Mouse (Mus musculus) MN1 (cell line): ENCODE measurements around the gene Cebpb.
"Not testable (repeated sequence)": the region's sequence is repeated elsewhere in the genome, so short reads cannot be mapped to it uniquely, and the experiment has no call there.

Source experiments
- DNase-seq: peaks from one replicate; pipeline ENCODE4 v3.0.0-alpha.2; 2016; ENCODE audit warnings: low spot score

Gene Cebpb

DNA sequence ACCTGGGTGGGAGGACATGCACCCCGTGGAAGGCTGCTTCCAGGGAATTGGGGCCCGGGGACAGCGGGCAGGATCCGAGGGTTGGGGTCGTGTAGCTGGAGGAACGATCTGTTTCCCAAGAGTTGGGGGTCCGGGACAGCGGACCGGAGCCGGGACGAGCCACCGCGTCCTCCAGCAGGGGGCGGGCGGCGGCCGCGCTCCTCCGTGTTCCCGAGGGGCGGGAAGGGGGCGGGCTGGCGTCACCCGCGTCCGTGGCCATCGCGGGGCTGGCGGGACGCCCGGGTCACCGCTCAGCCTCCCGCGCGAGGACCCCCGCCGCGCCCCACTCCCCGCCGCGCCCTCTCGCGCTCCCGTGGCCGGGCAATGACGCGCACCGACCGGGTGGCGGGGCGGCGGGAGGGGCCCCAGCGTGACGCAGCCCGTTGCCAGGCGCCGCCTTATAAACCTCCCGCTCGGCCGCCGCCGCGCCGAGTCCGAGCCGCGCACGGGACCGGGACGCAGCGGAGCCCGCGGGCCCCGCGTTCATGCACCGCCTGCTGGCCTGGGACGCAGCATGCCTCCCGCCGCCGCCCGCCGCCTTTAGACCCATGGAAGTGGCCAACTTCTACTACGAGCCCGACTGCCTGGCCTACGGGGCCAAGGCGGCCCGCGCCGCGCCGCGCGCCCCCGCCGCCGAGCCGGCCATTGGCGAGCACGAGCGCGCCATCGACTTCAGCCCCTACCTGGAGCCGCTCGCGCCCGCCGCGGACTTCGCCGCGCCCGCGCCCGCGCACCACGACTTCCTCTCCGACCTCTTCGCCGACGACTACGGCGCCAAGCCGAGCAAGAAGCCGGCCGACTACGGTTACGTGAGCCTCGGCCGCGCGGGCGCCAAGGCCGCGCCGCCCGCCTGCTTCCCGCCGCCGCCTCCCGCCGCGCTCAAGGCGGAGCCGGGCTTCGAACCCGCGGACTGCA lies at the start of gene Cebpb:
TSS of gene Cebpb (plus strand) at position 418 of the 954 bp plus-strand sequence.
- peak; percentile 85 for DNase-seq

DNA sequence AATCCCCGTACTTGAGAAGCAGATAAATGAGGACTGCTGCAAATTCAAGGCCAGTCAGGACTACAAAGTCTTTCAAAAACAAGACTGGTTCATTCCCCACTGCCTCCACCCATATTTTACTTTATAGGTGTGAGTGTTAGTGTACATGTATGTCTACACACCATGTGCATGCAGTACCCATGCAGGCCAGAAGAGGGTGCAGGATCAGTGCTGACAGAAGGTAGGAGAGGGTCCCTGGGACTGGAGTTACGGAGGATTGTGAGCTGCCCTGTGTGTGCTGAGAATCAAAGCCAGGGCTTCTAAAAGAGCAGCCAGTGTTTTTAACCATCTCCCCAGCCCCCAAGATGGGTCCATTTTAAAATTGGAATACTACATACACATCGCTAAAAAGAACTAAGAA lies 48.4 kb upstream of the Cebpb start:
- DNase-seq = no peak

DNA sequence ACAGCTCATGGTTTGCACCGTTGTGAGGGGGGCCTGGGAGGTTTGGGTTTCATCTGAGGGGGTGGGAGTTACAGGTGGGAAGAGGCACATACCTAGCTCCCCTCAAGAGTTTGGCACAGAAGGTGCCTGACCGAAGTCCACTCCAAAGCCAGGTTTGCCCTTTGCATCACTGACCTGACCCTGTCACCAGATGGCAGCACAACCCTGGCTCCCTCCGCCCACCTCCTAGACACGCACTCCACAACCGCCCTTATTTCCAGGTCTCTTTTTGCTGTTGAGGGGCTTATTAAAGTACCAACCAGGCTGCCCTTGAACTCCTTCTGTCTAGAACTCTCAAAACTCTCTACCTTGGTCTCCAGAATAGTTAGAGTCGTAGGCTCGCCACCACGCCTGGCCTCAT lies 47.4 kb upstream of the Cebpb start:
- peak; percentile 49 for DNase-seq

DNA sequence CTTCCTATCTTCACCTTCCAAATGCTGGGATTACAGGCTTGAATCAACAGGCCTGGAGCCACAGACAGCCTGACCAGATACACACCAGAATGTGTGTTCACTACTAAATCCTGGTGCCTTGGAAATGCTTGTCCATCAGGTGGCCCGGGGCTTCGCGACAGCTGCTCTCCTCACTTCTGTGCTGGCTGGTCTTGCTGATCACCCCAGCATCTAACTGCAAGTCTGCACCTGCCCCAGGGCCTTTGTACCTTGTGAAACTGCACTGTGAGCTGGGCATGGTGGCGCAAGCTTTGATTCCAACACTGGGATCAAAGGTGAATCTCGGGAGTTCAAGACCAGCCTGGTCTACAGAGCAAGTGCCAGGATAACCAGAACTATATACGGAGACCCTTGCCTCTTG lies 46.6 kb upstream of the Cebpb start:
- DNase-seq = no peak

DNA sequence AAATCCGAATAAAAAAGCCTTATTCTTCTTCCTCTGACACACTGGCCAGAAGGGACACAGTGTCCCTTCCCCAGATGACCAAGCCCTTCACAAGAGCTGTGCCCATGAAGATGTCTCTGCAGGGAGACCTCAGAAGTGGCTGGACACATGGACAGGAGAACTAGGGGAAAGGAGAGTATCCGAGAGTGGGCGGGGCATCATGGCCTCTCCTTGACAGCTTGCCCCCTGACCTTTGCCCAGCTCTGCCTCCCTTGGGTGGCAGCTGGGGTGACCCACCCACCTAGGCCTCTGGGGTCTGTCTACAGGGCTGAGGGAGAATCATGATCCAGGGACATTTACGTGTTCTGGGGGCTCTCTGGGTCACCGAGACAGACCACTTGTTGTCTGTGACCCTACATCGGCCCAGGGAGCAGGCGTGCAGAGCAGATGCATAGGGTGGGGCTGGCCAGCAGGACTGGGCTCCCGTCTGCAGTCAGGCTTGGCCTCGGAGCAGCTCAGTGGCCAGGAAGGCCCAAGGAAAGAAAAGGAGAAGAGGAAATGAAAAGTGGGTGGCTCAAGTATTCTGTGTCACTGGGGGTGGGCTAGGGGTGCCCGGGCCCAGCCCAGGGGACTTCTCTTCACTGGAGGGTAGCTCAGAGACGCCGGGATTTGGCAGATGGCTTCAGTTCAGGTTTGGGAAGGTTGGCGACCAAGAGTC lies 45.2 kb upstream of the Cebpb start:
- DNase-seq = not testable (repeated sequence)

DNA sequence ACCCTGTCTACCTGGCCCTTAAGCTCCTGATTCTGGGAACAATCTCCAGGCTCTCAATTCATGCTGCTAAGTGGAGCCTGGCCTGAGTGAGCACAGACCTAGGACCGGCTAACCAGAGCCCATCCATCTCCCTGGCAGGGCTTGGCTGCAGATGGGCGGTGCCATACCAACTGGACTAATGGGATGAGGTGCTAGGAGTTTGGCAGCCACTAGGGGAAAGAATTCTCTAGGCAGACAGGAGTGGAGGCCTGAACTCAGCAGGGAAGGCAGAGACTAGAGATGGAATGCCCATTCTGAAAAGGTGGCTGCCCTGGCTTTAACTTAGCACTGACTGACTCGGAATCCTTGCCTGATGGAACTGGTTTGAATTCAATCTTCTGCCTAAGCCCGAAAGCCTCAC lies 42.3 kb upstream of the Cebpb start:
- peak; percentile 67 for DNase-seq

DNA sequence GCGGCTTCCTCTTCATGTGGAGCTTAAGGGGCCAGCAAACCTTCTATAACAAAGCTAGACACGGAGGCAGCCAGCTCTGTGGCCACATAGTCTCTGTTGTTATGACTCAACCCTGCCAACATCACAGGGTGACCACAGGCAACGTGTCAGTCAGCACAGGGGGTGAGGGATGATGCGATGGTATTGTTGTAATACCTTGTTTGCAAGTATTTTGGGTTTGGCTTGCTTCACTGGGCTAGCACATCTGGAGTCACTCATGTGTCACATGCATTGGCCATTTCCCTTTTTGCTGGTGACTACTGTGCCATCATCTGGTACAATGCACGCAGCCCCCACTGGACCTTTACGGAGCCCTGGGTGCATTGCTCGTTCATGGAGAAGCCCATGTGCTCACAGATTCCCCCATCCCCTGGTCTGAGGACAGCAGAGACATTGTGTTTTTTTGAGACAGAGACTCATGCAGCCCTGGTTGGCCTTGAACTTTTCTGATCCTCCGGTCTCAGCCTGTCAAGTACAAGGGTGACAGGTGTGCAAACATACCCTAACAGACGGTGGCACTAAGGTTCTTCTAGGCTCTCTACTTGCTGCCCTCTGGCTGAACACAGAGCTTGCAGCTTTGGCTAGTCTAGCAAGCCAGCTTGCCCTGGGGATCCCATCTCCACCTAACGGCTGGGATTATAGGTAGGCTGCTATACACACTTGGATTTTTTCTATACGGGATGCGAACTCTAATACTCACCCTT lies 39.3 kb upstream of the Cebpb start:
- no peak for DNase-seq

DNA sequence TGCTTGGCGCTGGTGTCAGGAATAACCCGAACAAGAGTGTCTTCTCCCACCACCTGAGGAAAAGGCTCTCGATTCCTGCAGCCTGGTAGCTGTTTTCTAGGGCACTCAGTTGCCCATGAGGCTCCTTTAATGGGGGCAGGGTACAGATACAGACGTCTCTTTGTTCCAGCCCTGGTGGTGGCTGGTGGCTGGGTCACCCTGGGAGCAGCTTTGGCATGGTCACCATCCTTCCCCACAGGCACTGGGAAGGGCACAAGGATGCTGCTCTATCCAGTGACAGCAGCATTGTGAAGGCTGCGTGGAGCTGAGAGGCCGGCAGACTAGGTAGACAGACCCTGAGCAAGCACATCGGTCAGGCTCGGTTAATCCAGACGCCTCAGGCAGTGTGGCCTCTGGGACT lies 37.1 kb upstream of the Cebpb start:
- no peak for DNase-seq

DNA sequence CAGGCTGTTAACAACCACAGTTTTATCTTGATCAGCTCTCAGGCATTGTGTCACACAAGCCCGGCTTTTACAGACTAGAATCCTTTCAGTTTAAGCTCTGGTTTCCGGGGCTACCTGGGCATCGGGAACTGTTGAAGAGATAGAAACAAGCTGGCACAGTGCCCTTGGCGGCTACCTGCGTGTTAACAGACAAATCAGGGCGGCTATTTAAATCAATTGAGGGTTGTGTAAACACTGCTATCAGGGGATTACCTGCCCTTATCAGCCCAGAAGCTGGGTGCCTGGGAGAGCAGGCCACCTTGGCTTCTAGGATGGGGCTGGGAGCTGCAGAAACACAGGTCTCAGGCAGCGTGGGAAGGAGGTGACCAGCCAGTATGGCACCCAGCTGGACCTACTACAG lies 36.0 kb upstream of the Cebpb start:
- DNase-seq = no peak

DNA sequence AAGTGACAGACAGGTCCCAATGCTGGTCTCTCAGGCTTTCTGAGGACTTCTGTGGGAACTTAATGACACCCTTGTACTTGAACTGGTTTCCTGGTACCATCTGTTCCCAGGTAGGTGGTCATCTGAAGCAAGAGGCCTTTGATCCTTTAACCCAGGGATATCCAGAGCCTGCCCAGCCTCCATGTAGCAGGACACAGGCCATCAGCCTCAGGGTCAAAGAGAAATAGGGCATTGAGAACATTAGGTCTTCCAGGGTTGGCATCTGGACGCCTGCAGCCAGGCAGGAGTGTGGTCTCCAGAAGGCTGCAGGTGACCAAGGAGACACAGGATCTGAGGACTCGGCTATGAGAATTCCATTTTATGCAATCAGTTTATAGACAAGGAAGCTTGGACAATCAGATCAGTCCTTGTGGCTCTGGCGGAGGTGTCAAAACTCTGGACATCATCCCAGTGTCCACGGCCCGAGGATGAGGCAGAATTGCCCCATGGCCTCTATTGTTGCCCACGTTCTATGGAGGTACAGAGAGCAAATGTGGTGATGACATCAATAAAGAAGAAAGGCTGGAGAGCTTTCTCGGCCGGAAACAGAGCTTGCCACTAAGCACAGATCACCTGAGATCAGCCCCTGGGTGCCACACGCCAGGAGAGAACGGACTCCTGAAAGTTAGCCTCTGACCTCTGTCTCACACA lies 33.7 kb upstream of the Cebpb start:
- no peak for DNase-seq

DNA sequence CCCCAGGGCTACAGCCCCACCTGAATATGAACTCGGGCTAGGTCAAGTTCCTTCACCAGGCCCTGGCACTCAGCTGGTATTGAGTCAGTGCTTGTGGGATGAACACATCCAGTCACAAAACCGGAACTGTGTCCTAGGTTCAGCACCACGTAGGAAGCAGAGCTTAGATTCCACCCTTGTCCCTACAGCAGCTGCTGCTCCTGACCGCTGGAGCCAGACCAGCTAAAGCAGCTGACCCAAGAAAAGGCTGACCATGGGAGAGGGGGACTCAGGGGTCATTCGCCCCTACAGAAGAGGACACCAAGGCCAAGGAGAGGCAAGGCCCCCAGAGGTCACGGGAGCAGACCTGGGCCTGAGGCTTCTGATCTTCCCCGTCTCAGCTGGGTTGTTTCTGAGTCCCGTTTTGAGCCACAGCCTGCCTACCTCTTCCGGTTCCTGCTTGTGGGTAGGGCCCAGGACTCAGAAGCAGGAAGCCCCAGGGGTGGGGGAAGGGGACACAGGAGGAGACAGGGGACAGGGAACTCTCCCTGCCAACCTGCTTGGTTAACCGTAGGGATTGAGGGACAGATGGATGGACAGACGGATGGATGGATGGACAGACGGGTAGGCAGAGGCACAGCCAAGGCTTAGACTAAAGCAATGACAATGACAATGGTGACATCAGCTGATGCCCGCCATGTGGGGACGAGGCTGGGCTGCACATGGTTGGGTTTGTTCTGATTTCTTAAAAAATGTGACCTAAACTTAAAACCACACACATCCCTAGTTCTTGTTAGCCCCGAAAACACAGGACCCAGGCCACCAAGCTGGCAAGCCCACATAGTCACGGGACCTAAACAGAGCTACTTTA lies 31.9 kb upstream of the Cebpb start:
- DNase-seq = no peak

DNA sequence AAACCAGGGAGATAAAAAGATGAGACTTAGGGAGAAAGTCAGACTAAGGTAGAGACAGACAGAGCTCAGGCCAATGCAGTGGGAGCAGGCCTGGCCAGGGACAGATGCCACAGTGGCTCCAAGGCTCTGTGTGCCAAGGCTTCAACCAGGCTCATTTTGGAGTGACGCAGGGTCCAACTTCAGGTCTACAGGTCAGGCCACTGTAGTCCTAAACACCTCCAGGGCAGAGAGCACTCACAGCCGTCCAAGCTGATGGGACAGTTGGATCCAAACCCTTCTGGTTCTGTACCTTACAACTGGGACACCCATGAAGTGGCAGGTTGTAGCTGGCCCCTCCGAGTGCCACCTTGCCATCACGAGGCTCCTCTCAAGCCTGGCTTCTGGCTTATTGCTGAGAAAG lies 30.7 kb upstream of the Cebpb start:
- no peak for DNase-seq

DNA sequence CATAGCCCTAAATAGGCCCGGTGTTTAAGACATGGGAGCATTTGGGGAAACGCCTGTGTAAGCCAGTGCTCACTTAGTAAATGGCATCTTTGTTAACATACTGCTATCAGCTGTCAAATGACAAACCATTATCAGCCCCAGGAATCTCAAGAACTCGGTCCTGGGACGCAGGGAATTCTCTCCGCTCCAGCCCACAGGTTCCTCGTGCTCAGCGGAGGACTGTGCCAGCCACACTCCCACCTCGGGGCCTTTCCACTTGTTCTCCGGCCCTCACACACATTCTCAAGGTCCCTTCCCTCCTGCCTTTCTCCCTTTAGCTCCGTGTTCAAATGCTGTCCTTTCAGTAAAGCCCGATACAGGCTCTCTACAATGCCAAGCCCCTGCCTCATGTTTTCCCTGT lies 30.0 kb upstream of the Cebpb start:
- no peak for DNase-seq

DNA sequence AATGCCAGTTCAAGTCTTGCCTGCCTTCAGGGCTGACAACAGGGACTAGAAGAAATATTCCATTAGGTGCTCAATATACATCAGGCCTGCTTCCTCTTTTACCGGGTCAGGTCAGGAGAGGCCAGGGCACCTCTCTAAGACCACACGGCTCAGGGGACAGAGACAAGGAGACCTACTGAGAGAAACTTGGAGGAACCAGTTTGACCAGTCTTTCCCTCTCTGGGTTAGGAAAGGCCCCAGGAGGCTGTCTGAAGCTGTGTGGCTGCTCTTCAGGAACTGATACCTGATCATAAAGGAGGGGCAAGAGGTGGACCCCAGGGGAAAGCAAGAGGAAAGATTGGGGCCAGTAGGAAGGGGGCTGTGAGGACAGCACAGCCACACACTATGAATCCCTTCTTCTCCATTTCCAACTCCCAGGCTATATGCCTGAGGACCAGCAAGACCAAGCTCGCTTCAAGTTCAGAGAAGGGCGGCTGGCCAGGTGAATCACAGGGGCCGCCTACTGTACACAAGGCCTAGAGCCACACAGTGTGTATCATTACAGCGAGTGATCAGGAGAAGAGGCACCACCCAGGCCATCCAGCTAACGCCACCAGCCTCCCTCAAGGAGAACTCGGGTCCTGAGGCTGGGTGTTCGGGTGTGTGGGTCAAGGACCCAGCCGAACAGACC lies 29.4 kb upstream of the Cebpb start:
- no peak for DNase-seq

DNA sequence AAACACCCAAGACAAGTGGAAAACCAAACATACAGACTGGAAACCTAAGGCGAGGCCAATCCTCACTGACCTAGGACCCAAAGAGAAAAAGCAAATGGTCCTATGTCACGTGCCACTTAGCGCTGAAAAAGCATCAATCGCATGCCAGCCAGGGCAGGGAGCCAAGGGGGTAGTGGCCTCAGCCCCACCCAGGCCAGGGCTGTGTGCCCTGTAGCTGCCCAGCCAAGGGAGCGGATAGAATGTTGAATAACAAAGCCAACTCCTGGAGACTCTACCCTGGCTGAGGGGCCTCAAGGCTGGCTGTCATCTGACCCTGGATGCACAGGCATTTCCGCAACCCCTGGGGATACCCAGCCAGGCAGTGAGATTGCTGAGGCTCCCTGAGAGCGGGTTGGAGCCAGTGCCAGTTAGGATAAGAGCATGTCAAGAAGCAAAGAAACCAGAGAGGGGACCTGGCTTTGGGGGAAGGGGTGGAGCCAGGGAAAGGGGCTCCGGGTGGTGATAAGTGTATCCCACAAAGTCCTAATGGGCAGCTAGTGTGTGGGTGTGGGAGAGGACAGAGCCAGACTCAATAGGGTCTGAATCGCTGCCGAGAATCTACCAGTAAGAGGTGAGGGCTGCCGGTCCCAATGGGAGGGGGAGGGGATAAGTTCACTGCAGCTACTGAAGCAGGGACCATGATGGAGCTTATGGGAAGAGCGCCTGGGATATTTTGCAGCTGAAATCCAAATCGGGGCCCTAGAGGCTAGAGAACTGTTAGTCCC lies 28.7 kb upstream of the Cebpb start:
- peak; percentile 84 for DNase-seq

DNA sequence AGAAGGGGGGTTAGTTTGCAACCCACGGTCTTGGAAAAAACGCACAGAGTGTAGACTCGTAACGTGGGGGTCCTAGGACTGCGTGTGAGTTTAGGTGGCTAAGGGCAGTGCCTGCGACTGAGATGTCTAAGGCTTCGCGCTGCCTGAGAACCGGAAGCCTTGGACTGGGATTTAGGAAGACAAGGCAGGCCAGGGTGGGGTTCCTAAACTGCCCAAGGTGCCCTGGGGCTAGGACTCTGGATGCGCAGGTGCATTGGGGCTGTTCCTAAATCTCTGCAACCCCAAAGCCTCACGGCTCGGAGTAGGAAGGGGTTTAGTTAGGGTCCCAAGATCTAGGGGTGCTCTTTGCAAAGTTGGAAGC lies 28.1 kb upstream of the Cebpb start:
- DNase-seq = no peak

DNA sequence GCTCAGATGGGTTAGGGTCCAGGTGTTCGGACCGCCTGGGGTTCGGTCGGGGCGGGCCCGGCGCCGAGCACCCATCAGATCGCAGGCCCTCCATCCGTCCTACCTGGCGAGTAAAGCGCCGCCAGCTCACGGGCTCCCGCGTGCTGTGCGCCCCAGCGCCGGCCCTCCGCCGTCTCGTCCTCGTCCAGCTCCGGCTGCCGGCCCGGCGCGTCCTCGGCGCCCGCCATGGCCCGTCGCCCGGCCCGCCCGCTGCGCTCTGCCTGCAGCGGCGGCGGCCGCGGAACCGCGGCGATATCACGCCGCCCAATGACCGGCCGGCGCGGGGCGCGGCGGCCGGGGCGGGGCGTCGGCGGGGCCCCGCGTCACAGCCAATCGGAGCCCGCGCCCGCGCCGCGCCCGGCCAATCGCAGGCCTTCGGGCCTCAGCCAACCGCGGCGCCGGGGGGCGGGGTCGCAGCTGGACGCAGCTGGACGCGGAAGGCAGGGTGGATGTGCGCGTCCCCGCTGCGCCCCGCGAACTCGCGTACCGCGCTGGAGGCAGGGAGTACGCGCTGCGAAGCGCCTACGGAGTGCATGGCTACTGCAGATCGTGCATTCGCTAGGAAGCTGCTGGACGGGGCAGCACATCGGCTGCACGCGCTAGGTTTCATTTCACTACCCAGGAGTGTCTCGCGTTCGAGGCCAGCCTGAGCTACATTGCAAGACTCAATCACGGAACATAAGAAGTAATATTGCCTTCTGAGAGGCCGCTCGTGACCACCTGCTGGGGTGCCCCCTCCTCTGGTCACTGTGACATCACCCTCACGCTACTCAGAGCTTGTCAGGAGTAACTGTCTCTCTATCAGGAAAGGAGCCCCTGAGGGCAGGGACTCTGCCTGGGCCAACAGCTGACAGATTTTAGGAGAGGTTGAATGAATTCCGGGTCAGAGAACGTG lies 27.2 kb upstream of the Cebpb start, which contains the start of gene Gm20431:
TSS of gene Gm20431 (minus strand) at position 227 of the 934 bp plus-strand sequence.
- peak; percentile 97 for DNase-seq

DNA sequence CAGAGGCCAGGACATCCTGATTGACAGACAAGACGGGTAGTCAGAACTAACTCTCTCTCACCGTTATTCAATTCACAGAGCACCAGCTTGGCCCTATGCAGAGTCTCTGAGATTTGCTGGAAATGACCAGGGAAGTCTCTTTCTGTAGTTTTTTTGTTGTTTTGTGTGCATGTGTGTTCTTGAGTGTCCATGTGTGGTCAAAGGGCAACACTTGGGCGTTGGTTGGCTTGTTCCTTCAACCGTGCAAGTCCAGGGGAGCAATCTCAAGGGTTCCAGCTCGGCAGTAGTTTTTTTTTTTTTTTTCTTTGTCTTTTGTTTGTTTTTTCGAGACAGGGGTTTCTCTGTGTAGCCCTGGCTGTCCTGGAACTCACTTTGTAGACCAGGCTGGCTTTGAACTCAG lies 26.0 kb upstream of the Cebpb start:
- DNase-seq = no peak
